Mouse (Mus musculus) G1E (cell line): Measurements from ENCODE around the gene Tmed6.

Experiments
- CTCF ChIP-seq: IDR thresholded peaks from 2 replicates; pipeline ENCODE4 v1.5.1; 2012; ENCODE audit warnings: low read depth, low read length, inconsistent platforms, mixed read lengths
- GATA1 ChIP-seq: IDR thresholded peaks from 2 replicates; pipeline ENCODE4 v1.6.1; 2012; ENCODE audit warnings: borderline replicate concordance, low read length, inconsistent platforms, mixed read lengths
- POLR2AphosphoS5 ChIP-seq: IDR thresholded peaks from 2 replicates; pipeline ENCODE4 v1.6.1; 2012; ENCODE audit warnings: low read depth, low read length, inconsistent platforms; ENCODE audit not compliant: insufficient replicate concordance
- TAL1 ChIP-seq: conservative IDR thresholded peaks from 2 replicates; pipeline ENCODE4 v1.6.1; 2012; ENCODE audit warnings: low read depth, low read length, inconsistent platforms, mixed read lengths

DNA sequence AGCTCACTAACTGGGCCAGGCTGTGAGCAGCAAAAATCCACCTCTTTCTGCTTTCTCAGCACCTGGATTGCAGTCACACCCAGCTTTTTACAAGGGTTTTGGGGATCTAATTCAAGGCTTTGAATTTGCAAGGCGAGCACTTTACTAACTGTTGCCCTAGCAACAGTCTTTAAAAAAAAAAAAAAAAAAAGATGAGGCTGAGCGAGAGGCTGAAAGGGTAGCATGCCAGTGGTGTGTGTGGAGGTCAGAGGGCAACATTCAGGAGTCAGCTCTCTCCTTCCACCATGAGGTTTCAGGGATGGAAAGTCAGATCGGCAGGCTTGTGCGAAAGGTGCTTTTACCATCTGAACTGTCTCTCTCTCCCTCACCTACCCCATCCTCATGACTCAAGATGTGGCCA lies 47.8 kb upstream of the Tmed6 start:
- no peak for TF ChIP-seq CTCF
- TF ChIP-seq POLR2AphosphoS5 = no peak
- TF ChIP-seq TAL1 = no peak
- no peak for TF ChIP-seq GATA1
